Mouse (Mus musculus): Measurements from ENCODE around the gene Olfr1219.

Gene Olfr1219

DNA sequence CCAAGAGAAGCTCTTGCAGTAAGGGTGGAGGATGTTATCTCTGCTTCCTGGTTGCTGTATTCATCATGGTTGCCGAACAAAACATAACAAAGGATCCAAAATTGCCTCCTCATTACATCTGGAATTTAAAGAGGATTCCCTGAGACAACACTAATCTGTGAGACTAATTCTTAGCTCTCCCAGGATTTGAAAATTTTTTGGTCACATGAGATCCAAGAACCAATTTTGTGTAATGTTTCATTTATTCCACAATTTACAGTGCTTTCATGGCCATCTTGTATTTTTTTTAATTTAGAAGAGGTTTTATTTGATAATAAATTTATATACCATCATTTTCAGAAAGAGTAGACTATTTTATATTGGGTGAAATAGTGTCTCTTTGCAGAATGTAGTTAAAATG, at the start of gene Olfr1219:
Gene Olfr1219 (minus strand): TSS at position 101 of the 400 bp plus-strand sequence.
- in situ Hi-C loops (cut with MboI), result no loop called here

DNA sequence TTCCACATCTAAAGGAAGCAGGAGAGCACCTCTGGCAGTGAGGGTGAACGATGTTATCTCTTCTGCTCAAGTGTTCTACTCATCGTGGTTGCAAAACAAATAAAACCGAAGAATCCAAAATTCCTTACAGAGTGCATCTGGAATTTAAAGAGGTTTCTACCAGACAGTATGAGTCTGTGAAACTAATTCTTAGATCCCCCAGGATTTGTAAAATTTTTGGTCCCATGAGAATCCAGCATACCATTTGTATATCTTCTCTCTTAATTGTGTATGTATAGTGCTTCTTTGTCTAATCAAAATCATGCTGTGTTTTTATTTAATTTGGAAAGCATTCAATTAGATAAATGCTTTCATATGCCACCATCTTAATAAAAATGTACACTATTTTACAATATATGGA, 49.6 kb upstream of the Olfr1219 start, which contains the start of gene Olfr1222:
Gene Olfr1222 (minus strand): TSS at position 101 of the 400 bp plus-strand sequence.
- in situ Hi-C loops (cut with MboI), result no loop called here

DNA sequence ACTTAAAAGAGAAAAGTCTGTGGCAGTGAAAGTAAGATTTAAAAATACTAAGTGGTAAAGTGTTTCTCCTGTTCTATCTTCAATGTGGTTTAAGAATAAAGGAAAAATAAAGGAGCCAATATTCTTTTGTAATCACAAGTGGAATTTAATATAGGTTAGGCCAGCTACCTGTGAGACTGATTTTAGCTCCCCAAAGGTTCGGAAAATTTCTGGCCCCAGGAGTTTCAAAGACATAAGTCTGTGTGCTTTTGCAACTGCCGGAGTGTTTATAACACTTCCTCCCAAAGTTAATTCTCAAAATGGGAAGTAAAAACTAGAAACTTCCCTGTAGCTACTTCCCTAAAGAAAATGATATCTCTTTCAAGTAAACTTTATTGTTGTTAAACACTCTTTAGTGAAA, 33.9 kb upstream of the Olfr1219 start, which contains the start of gene Olfr1221:
Gene Olfr1221 (minus strand): TSS at position 101 of the 400 bp plus-strand sequence.
- in situ Hi-C loops (cut with MboI), result no loop called here

DNA sequence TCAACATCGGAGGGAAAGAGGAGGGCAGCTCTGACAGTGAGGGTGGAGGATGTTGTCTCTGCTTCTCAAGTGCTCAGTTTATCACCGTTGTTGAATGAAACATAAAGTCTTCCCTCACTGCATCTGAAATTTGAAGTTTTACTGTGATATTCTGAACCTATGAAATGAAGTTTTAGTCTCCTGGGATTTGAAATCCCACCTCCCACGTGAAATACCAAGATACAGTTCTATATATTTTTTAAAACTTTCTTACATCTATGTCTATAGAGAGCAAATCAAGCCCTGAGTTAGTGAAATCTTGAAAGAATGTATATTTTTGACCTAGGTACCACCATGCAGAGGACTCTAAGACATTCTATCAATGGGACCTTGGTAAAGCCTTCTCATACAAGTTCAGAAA, 23.4 kb upstream of the Olfr1219 start, which contains the start of gene Olfr1220:
Gene Olfr1220 (minus strand): TSS at position 101 of the 400 bp plus-strand sequence.
- in situ Hi-C loops (cut with MboI), result no loop called here

DNA sequence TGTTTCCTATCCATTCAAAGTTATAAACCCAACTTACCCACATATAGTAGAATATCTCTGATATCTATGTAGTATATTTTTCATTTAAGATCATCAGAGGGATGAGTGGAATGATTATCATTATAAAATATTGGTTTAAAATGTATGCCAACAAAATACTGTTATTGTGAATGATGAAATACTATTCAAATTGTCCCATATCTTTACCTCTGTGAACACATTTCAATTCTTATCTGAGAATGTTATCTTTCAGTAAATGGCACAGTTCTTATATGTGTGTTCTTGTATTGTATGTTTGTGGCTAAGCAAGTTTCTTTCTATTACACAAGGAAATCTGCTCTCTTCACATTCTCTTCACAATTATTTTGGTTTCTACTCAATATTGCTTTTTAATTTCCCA, 22.3 kb upstream of the Olfr1219 start:
- in situ Hi-C loops (cut with MboI), result no loop called here

DNA sequence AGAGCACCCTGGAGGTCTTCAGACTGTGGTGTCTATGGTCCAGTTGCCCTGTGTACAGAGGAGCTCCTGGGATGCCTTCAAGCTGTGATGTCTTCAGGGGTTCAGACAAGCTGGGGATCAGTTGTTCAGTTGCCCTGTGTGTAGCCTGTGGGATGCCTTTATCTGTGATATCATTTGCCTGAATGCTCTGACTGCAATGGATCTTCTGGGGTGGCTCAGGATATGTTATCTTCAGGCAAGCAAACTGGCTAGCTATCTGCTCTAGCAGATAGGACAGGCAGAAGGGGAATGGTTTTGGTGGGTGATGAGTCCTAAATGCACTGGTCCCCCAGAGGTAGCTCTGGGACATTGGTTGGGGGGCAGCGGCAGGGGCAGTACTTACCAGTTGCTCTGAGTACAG, 10.5 kb upstream of the Olfr1219 start:
- in situ Hi-C loops (cut with MboI), result no loop called here

DNA sequence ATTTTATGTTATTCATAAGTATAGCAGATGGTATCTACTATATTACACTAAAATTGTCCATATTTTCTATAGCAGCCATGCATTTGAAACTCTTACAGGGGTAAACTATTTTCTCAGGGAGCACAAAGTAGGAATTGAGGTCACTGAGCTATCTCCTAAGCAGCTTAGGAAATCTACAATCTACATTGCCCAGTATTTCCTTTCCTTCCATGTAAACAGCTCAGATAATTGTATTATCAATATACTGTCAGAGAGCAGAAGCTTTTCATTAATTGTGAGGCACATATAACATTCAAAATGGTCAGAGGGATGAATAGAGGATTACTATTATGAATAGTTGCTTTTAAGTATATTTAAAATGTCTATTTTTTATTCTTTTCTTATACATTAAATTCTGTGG, 1.8 kb downstream of the Olfr1219 start:
- in situ Hi-C loops (cut with MboI), result no loop called here

DNA sequence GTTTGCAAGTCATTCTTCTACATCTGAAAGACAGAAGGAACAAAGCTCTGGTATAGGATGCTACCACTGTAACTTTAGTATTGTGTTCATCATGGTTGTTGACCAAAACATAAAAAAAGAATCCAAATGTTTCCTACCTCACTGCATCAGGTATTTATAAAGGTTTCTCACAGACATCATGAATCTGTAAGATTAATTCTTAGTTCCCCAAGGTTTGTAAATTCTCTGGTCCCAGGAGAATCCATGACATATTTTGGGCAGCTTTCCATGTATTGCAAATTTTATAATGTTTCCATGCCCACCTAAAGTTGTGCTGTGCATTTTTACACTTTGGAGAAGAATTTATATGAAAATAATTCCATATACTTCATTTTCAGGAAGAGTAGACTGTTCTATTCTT, 22.2 kb downstream of the Olfr1219 start, which contains the start of gene Olfr1218:
Gene Olfr1218 (minus strand): TSS at position 101 of the 400 bp plus-strand sequence.
- in situ Hi-C loops (cut with MboI), result no loop called here

DNA sequence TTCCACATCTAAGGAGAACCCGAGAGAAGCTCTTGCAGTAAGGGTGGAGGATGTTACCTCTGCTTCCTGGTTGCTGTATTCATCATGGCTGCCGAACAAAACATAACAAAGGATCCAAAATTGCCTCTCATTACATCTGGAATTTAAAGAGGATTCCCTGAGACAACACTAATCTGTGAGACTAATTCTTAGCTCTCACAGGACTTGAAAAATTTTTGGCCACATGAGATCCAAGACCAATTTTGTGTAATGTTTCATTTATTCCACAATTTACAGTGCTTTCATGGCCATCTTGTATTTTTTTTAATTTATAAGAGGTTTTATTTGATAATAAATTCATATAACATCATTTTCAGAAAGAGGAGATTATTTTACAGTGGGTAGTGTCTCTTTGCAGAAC, 51.3 kb downstream of the Olfr1219 start, which contains the start of gene Olfr1217:
Gene Olfr1217 (minus strand): TSS at position 101 of the 400 bp plus-strand sequence.
- in situ Hi-C loops (cut with MboI), result no loop called here
